Comparison of ENCODE assay signal across 20 mouse cellular contexts in genomic region chr4:104843546-104843945, GRCm38 (mm10). TPM values are rescaled to one million over a fixed set of nuclear protein-coding genes. Genes with fewer than 3 reads are reported as not detected.
"Had no signal": no experiment of that assay in that cellular context is flagged by ENCODE, and none has a peak within 500 bp of the region (broad histone marks: within the 10 kb centered on the region; RNA-seq: fewer than 3 reads in every experiment).

No protein-coding gene starts in this region.

- H3K36me3 ChIP-seq: limb, embryonic 15.5 days; liver, embryonic 12.5 days; neural tube, embryonic 13.5 days; stomach, embryonic 15.5 days had no signal

- H3K9ac ChIP-seq: limb, embryonic 15.5 days; liver, embryonic 12.5 days; lung, embryonic 14.5 days; neural tube, embryonic 13.5 days; stomach, embryonic 15.5 days had no signal

- H3K27me3 ChIP-seq: limb, embryonic 15.5 days; liver, embryonic 12.5 days; neural tube, embryonic 13.5 days; stomach, embryonic 15.5 days had no signal

- H3K4me1 ChIP-seq: limb, embryonic 15.5 days; liver, embryonic 12.5 days; neural tube, embryonic 13.5 days; stomach, embryonic 15.5 days had no signal

- H3K9me3 ChIP-seq: limb, embryonic 15.5 days; liver, embryonic 12.5 days; neural tube, embryonic 13.5 days; stomach, embryonic 15.5 days had no signal

- H3K27ac ChIP-seq: kidney, postnatal 0 days; limb, embryonic 15.5 days; liver, embryonic 12.5 days; stomach, embryonic 15.5 days had no signal

- ATAC-seq: liver, embryonic 12.5 days had no signal

- H3K4me2 ChIP-seq: limb, embryonic 15.5 days; liver, embryonic 12.5 days; lung, embryonic 14.5 days; midbrain, embryonic 11.5 days; neural tube, embryonic 13.5 days; stomach, embryonic 15.5 days had no signal

- DNase-seq: kidney, postnatal 36 days; layer of hippocampus, adult 9-11 months; layer of hippocampus, postnatal 36 days; lung, embryonic 14.5 days; lung, postnatal 10 days; lung, postnatal 4 days; right cerebral cortex, postnatal 14 days; thymus, adult 2 months; thymus, postnatal 25 days had no signal

- H3K4me3 ChIP-seq: limb, embryonic 15.5 days; liver, embryonic 12.5 days; neural tube, embryonic 13.5 days; stomach, embryonic 15.5 days had no signal

RNA-seq across cellular contexts. Expression of gene Gm17662, which starts 13.6 kb away (rescaled TPM):
- polyA plus RNA-seq: kidney, postnatal 0 days; limb, embryonic 11.5 days; limb, embryonic 15.5 days; liver, embryonic 12.5 days; liver, embryonic 16.5 days; lung, embryonic 14.5 days; midbrain, embryonic 11.5 days; neural tube, embryonic 13.5 days; spleen, adult 2 months; stomach, embryonic 15.5 days; testis, adult 2 months; thymus, adult 2 months; urinary bladder, adult 2 months had no signal

RNA-seq across cellular contexts. Expression of gene C8a, which starts 32.7 kb away (rescaled TPM):
- polyA plus RNA-seq: limb, embryonic 11.5 days; lung, embryonic 14.5 days; midbrain, embryonic 11.5 days; neural tube, embryonic 13.5 days; spleen, adult 2 months; thymus, adult 2 months; urinary bladder, adult 2 months had no signal
